Mouse (Mus musculus) embryonic facial prominence, embryonic 12.5 days (tissue): ENCODE data around the gene Snapc4. TPM values are rescaled to one million over a fixed set of nuclear protein-coding genes. Genes with fewer than 3 reads are reported as not detected.

ENCODE experiments used
- ATAC-seq: fragments of 200-750 bp; cut with Nextera tagmentation; 2 replicates; pipeline ENCODE4 v1.8.0; 2017; ENCODE audit not compliant: insufficient number of reproducible peaks, insufficient read depth, low FRiP score, low TSS enrichment
- H3K27ac ChIP-seq: fragments of 300-500 bp; sonication (generic); 2 replicates; pipeline ENCODE4 v1.5.1; 2016; ENCODE audit warnings: mild to moderate bottlenecking
- H3K27me3 ChIP-seq: fragments of 300-500 bp; sonication (generic); 2 replicates; pipeline ENCODE4 v1.6.1; 2016; ENCODE audit warnings: mild to moderate bottlenecking, moderate library complexity
- H3K36me3 ChIP-seq: fragments of 300-500 bp; sonication (generic); 2 replicates; pipeline ENCODE4 v1.6.1; 2016; ENCODE audit warnings: mild to moderate bottlenecking
- H3K4me1 ChIP-seq: fragments of 300-500 bp; sonication (generic); 2 replicates; pipeline ENCODE4 v1.6.1; 2016
- H3K4me2 ChIP-seq: fragments of 300-500 bp; sonication (generic); replicated peaks from 2 replicates; pipeline ENCODE4 v1.6.1; 2016; ENCODE audit warnings: mild to moderate bottlenecking, moderate library complexity
- H3K4me3 ChIP-seq: fragments of 300-500 bp; sonication (generic); 2 replicates; pipeline ENCODE4 v1.5.1; 2016; ENCODE audit warnings: mild to moderate bottlenecking
- H3K9ac ChIP-seq: fragments of 300-500 bp; sonication (generic); 2 replicates; pipeline ENCODE4 v1.6.1; 2016; ENCODE audit warnings: mild to moderate bottlenecking, moderate library complexity
- H3K9me3 ChIP-seq: fragments of 300-500 bp; sonication (generic); 2 replicates; pipeline ENCODE4 v1.6.1; 2016; ENCODE audit warnings: mild to moderate bottlenecking, moderate library complexity
- WGBS: fragments of 180-500 bp; shearing (Covaris S2); methylation state at CpG from one replicate; pipeline ENCODE4 v1.1.7; 2016; 5-methylcytosine and 5-hydroxymethylcytosine counted together
- polyA plus RNA-seq: library from polyadenylated mRNA; unstranded; fragments of >200 nt; fragmentation: Nextera tagmentation; extraction: Ambion mirVana; gene quantifications from 2 replicates; pipeline ENCODE4 v1.2.1, GENCODE M21; 2016

Gene Snapc4
- polyA plus RNA-seq, 1 experiment from 2014 or later: 39.2 TPM

- Histone ChIP-seq H3K4me3 (no peak overlapping the region), H3K9ac (peak overlapping the region; percentile 7; the same call in 1 of the 2 replicates), H3K36me3 (peaks cover 21% of the 10 kb centered on the region), H3K27me3 (no peaks in the 10 kb centered on the region), H3K9me3 (no peaks in the 10 kb centered on the region), H3K27ac (no peak overlapping the region), H3K4me2 (peak overlapping the region; percentile 4; the same call in 1 of the 2 replicates), H3K4me1 (peaks cover 44% of the 10 kb centered on the region)
- ATAC-seq: no peak
- 87% methylated on average over 9 of the region's 9 CpGs for WGBS
Observed at GRCm38 (mm10) chr2:26319109-26319508, 61.3 kb downstream of the Snapc4 start.

GRCm38 (mm10) chr2:26317991-26318672 lies 62.3 kb downstream of the Snapc4 start:
- Histone ChIP-seq H3K27ac (no peak overlapping the region), H3K36me3 (peaks cover 11% of the 10 kb centered on the region), H3K4me3 (no peak overlapping the region), H3K9me3 (no peaks in the 10 kb centered on the region), H3K9ac (peak overlapping the region; percentile 90; the same call in 1 of the 2 replicates), H3K4me2 (peak overlapping the region; percentile 88), H3K4me1 (peaks cover 47% of the 10 kb centered on the region), H3K27me3 (no peaks in the 10 kb centered on the region)
- 86% methylated on average over 3 of the region's 3 CpGs for WGBS
- no peak for ATAC-seq

- Histone ChIP-seq H3K4me2 (peak overlapping the region; percentile 88), H3K9ac (peak overlapping the region; percentile 90), H3K36me3 (peaks cover 3% of the 10 kb centered on the region), H3K9me3 (no peaks in the 10 kb centered on the region), H3K27ac (peak overlapping the region; percentile 94), H3K4me3 (peak overlapping the region; percentile 67), H3K4me1 (peaks cover 47% of the 10 kb centered on the region), H3K27me3 (no peaks in the 10 kb centered on the region)
- WGBS: 56% methylated on average over 3 of the region's 3 CpGs
- ATAC-seq: no peak
Observed at GRCm38 (mm10) chr2:26317371-26317770, 63.1 kb downstream of the Snapc4 start.

GRCm38 (mm10) chr2:26316576-26317246 lies 63.7 kb downstream of the Snapc4 start:
- Histone ChIP-seq H3K9ac (peak overlapping the region; percentile 90), H3K27ac (peak overlapping the region; percentile 94), H3K27me3 (no peaks in the 10 kb centered on the region), H3K4me1 (peaks cover 47% of the 10 kb centered on the region), H3K4me3 (peak overlapping the region; percentile 67), H3K4me2 (peak overlapping the region; percentile 88), H3K36me3 (no peaks in the 10 kb centered on the region), H3K9me3 (no peaks in the 10 kb centered on the region)
- 47% methylated on average over 9 of the region's 9 CpGs for WGBS
- peak; percentile 24; the same call in 1 of the 2 replicates for ATAC-seq

- peak; percentile 18; the same call in 1 of the 2 replicates for ATAC-seq
- H3K27me3 ChIP-seq: no peaks in the 10 kb centered on the region
- under 1% methylated on average over 11 of the region's 11 CpGs for WGBS
- peak overlapping the region; percentile 90 for H3K9ac ChIP-seq
- peak overlapping the region; percentile 88 for H3K4me2 ChIP-seq
- H3K4me1 ChIP-seq: peaks cover 47% of the 10 kb centered on the region
- no peaks in the 10 kb centered on the region for H3K9me3 ChIP-seq
- H3K4me3 ChIP-seq: peak overlapping the region; percentile 67
- H3K27ac ChIP-seq: peak overlapping the region; percentile 94
- H3K36me3 ChIP-seq: no peaks in the 10 kb centered on the region
Observed at GRCm38 (mm10) chr2:26315925-26316311, 64.5 kb downstream of the Snapc4 start.

- H3K4me2 ChIP-seq: peak within 1 kb of the TSS; percentile 88
- H3K4me3 ChIP-seq: peak within 1 kb of the TSS; percentile 67
- ATAC-seq: peak; percentile 65
- peak within 1 kb of the TSS; percentile 94 for H3K27ac ChIP-seq
- 1% methylated on average over 36 of the region's 66 CpGs for WGBS
- no peaks in the 10 kb centered on the region for H3K36me3 ChIP-seq
- H3K4me1 ChIP-seq: peaks cover 53% of the 10 kb centered on the region
- H3K27me3 ChIP-seq: no peaks in the 10 kb centered on the region
- H3K9ac ChIP-seq: peak within 1 kb of the TSS; percentile 90
- H3K9me3 ChIP-seq: no peaks in the 10 kb centered on the region
Observed at GRCm38 (mm10) chr2:26315072-26315924, 65.2 kb downstream of the Snapc4 start, which contains the start of gene Gpsm1. Gpsm1 (plus strand) TSS chr2:26315515.

DNA sequence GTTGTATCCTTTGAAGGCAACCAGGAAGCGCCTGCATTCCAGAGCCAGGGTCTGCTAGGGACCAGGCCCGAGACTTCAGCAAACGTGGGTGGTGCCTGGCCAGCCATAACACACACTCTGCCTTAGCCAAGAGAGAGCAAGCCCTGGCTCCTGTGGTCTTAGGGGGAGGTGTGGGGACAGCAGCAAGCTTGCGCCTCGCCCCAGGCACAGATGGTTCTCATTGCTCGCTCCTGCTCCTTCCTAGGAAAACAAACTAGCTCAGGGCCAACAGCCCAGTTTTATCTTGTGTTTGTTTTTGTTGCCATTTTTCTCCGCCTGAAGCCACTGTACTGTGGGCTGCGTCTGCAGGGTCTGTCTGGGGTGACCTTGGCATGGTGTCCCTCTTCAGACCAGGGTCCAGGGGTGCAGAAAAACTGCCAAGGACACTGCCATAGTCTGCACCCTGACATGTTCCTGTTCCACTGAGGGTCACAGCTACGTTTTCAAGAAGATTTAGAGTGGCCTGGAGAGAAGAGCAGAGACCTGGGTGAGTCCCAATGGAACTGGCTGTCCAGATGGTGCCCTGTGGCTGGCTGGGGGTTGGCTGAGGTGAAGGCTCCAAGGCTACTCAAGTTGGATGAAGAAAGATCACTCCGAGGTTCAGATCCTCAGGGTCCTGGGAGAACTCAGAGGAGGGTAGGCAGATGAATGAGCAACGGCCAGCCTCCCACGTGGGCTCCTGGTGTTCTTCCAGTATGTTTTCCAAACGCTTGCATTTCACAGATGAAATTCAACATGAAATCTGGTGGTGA lies 66.0 kb downstream of the Snapc4 start:
- Histone ChIP-seq H3K36me3 (no peaks in the 10 kb centered on the region), H3K27me3 (no peaks in the 10 kb centered on the region), H3K9me3 (no peaks in the 10 kb centered on the region), H3K4me2 (peak overlapping the region; percentile 88), H3K9ac (peak overlapping the region; percentile 90), H3K4me1 (peaks cover 56% of the 10 kb centered on the region), H3K27ac (peak overlapping the region; percentile 94), H3K4me3 (peak overlapping the region; percentile 67)
- 22% methylated on average over 13 of the region's 13 CpGs for WGBS
- no peak for ATAC-seq

GRCm38 (mm10) chr2:26313394-26313793 lies 67.1 kb downstream of the Snapc4 start:
- H3K4me3 ChIP-seq: no peak overlapping the region
- ATAC-seq: no peak

GRCm38 (mm10) chr2:26312812-26313211 lies 67.6 kb downstream of the Snapc4 start:
- Histone ChIP-seq H3K9ac (no peak overlapping the region), H3K4me2 (no peak overlapping the region), H3K36me3 (no peaks in the 10 kb centered on the region), H3K27me3 (no peaks in the 10 kb centered on the region), H3K27ac (peak overlapping the region; percentile 94; the same call in 1 of the 2 replicates), H3K4me3 (no peak overlapping the region), H3K9me3 (no peaks in the 10 kb centered on the region), H3K4me1 (peaks cover 47% of the 10 kb centered on the region)
- no peak for ATAC-seq
- WGBS: 64% methylated on average over 2 of the region's 2 CpGs

More at GRCm38 (mm10) chr2:26313394-26313793, 67.1 kb downstream of the Snapc4 start:
- Histone ChIP-seq H3K4me2 (no peak overlapping the region), H3K36me3 (no peaks in the 10 kb centered on the region), H3K4me1 (peaks cover 53% of the 10 kb centered on the region), H3K9me3 (no peaks in the 10 kb centered on the region), H3K27me3 (no peaks in the 10 kb centered on the region), H3K27ac (peak overlapping the region; percentile 94), H3K9ac (no peak overlapping the region)
- WGBS: 88% methylated on average over 1 of the region's 1 CpGs
